8 mouse cellular contexts compared by ENCODE assay signal in genomic region chr1:153101327-153101880, GRCm38 (mm10).
A peak's percentile ranks its signal among the peaks of the same experiment; 100 is the strongest.
DNase-seq lines count a peak whose midpoint lies in the region; ATAC-seq lines count a peak whose summit lies in the region.

No protein-coding gene starts in this region.

- no peaks in the 10 kb centered on the region for H3K36me3 ChIP-seq in midbrain, embryonic 11.5 days (ENCODE audit: control insufficient read depth, insufficient read depth, low read length)
- H3K36me3 ChIP-seq in midbrain, embryonic 13.5 days: peaks cover 10% of the 10 kb centered on the region; the same call in 1 of the 2 replicates
- no peaks in the 10 kb centered on the region for H3K36me3 ChIP-seq in embryonic facial prominence, embryonic 10.5 days (replicated peaks)

- H3K4me1 ChIP-seq in midbrain, embryonic 11.5 days (ENCODE audit: control insufficient read depth, insufficient read depth, low read length): no peaks in the 10 kb centered on the region; the same call in 1 of the 2 replicates
- H3K4me1 ChIP-seq in midbrain, embryonic 13.5 days (replicated peaks): no peaks in the 10 kb centered on the region
- H3K4me1 ChIP-seq in embryonic facial prominence, embryonic 10.5 days: peaks cover 37% of the 10 kb centered on the region

- H3K27me3 ChIP-seq in midbrain, embryonic 11.5 days (ENCODE audit: control insufficient read depth, insufficient read depth, low read length): no peaks in the 10 kb centered on the region
- no peaks in the 10 kb centered on the region for H3K27me3 ChIP-seq in midbrain, embryonic 13.5 days
- no peaks in the 10 kb centered on the region for H3K27me3 ChIP-seq in embryonic facial prominence, embryonic 10.5 days (replicated peaks; ENCODE audit: low read depth, poor library complexity, severe bottlenecking)

- no peak for ATAC-seq in midbrain, embryonic 11.5 days (ENCODE audit: low FRiP score)
- ATAC-seq in midbrain, embryonic 13.5 days: no peak

- WGBS in midbrain, embryonic 11.5 days: 34% methylated on average over 9 of the region's 9 CpGs
- WGBS in midbrain, embryonic 13.5 days: 36% methylated on average over 9 of the region's 9 CpGs
- 42% methylated on average over 9 of the region's 9 CpGs for WGBS in embryonic facial prominence, embryonic 10.5 days

- no peak overlapping the region for H3K9ac ChIP-seq in midbrain, embryonic 11.5 days (ENCODE audit: low read length)
- no peak overlapping the region for H3K9ac ChIP-seq in midbrain, embryonic 13.5 days (replicated peaks)

- DNase-seq in midbrain, embryonic 11.5 days (ENCODE audit: low spot score, missing footprints): peak; percentile 90
- DNase-seq in ZHBTc4 (ENCODE audit: low read depth, low spot score): peak; percentile 84
- peak; percentile 47 for DNase-seq in embryonic facial prominence, embryonic 10.5 days (ENCODE audit: low spot score)
- DNase-seq in heart, postnatal 4 days: peak; percentile 71
- DNase-seq in left cerebral cortex, postnatal 14 days (ENCODE audit: low spot score in 2 of 2): peak; percentile 51 to 55
- peak; percentile 42 for DNase-seq in neural tube, embryonic 10.5 days (ENCODE audit: extremely low spot score, low spot score)
- peak; percentile 80 for DNase-seq in thymus, postnatal 14 days

- no peaks in the 10 kb centered on the region for H3K9me3 ChIP-seq in midbrain, embryonic 11.5 days (ENCODE audit: control insufficient read depth, low read length)
- no peaks in the 10 kb centered on the region for H3K9me3 ChIP-seq in midbrain, embryonic 13.5 days
- no peaks in the 10 kb centered on the region for H3K9me3 ChIP-seq in embryonic facial prominence, embryonic 10.5 days

- no peak overlapping the region for H3K27ac ChIP-seq in midbrain, embryonic 11.5 days (ENCODE audit: low read depth, low read length)
- no peak overlapping the region; the same call in 1 of the 2 replicates for H3K27ac ChIP-seq in midbrain, embryonic 13.5 days
- H3K27ac ChIP-seq in embryonic facial prominence, embryonic 10.5 days (replicated peaks): peak overlapping the region; percentile 51

- no peak overlapping the region for H3K4me3 ChIP-seq in midbrain, embryonic 11.5 days (ENCODE audit: low read depth, low read length)
- no peak overlapping the region for H3K4me3 ChIP-seq in midbrain, embryonic 13.5 days (replicated peaks)
- H3K4me3 ChIP-seq in embryonic facial prominence, embryonic 10.5 days: no peak overlapping the region

- no peak overlapping the region for H3K4me2 ChIP-seq in midbrain, embryonic 11.5 days
- H3K4me2 ChIP-seq in midbrain, embryonic 13.5 days (replicated peaks): no peak overlapping the region

- intact Hi-C loops in left cerebral cortex, postnatal 14 days (cut with DNase I): loop anchor here (5.0 kb wide), 1 partner anchor 286 kb away; no protein-coding TSS in a partner anchor
